Mouse (Mus musculus) CH12.LX (cell line): ENCODE data around the gene Cbx4. TPM values are rescaled to one million over a fixed set of nuclear protein-coding genes. Genes with fewer than 3 reads are reported as not detected.
A peak's percentile ranks its signal among the peaks of the same experiment; 100 is the strongest.

Experiments
- DNase-seq: peaks from one replicate; pipeline ENCODE4 v3.0.0-alpha.2; 2013; ENCODE audit errors: extremely low read depth
- H3K27ac ChIP-seq: 2 replicates; pipeline ENCODE4 v1.5.1; 2012; ENCODE audit warnings: low read depth, mild to moderate bottlenecking, control low read depth, moderate library complexity; ENCODE audit not compliant: insufficient read depth
- H3K27me3 ChIP-seq: replicated peaks from 2 replicates; pipeline ENCODE3; 2012; ENCODE audit warnings: inconsistent platforms
- H3K36me3 ChIP-seq, 2 experiments: replicated peaks in 1 of 2; 2 replicates each; pipeline versions ENCODE3 to v1.6.1; 2012; ENCODE audit warnings: inconsistent platforms in 1 of 2, low read length in 1 of 2, mild to moderate bottlenecking in 1 of 2, mixed read lengths in 1 of 2, moderate library complexity in 1 of 2; ENCODE audit not compliant: control insufficient read depth in 1 of 2, insufficient read depth in 1 of 2
- H3K4me1 ChIP-seq, 2 experiments: 2 replicates each; pipeline ENCODE4 v1.6.1; 2012; ENCODE audit warnings: inconsistent platforms in 1 of 2, moderate library complexity in 1 of 2; ENCODE audit not compliant: insufficient read depth in 2 of 2, control insufficient read depth in 1 of 2
- H3K4me2 ChIP-seq: 2 replicates; pipeline ENCODE4 v1.6.1; 2012; ENCODE audit warnings: low read depth, mild to moderate bottlenecking, control low read depth; ENCODE audit not compliant: poor library complexity, insufficient read depth, severe bottlenecking
- H3K4me3 ChIP-seq, 3 experiments: fragments of 150-350 bp in 1 of 3; sonication (generic) in 1 of 3; replicated peaks in 1 of 3; 2 replicates each; pipeline versions ENCODE3 to v1.5.1; 2011 to 2012; ENCODE audit warnings: low read depth in 2 of 3, low read length in 2 of 3, mild to moderate bottlenecking in 2 of 3, moderate library complexity in 2 of 3, control low read depth in 1 of 3, improper control_type of control experiment in 1 of 3, inconsistent platforms in 1 of 3, mixed read lengths in 1 of 3; ENCODE audit not compliant: poor library complexity in 1 of 3
- H3K79me2 ChIP-seq: replicated peaks from 2 replicates; pipeline ENCODE4 v1.6.1; 2012; ENCODE audit warnings: mild to moderate bottlenecking, moderate library complexity; ENCODE audit not compliant: control insufficient read depth, poor library complexity, insufficient read depth, severe bottlenecking; ENCODE audit errors: extremely low read depth
- H3K9ac ChIP-seq: 2 replicates; pipeline ENCODE4 v1.6.1; 2012; ENCODE audit warnings: low read depth, mild to moderate bottlenecking, control low read depth, moderate library complexity; ENCODE audit not compliant: insufficient read depth
- H3K9me3 ChIP-seq: replicated peaks from 2 replicates; pipeline ENCODE3; 2012; ENCODE audit warnings: low read length, inconsistent platforms, mixed read lengths
- HCFC1 ChIP-seq: IDR thresholded peaks from 2 replicates; pipeline ENCODE4 v1.6.1; 2012; ENCODE audit warnings: low read depth, mild to moderate bottlenecking, inconsistent platforms, low read length, improper control_type of control experiment
- JUN ChIP-seq: IDR thresholded peaks from 2 replicates; pipeline ENCODE4 v1.6.1; 2011; ENCODE audit warnings: low read depth, mild to moderate bottlenecking, low read length, improper control_type of control experiment, moderate library complexity; ENCODE audit not compliant: insufficient read depth
- MAFK ChIP-seq: IDR thresholded peaks from 2 replicates; pipeline ENCODE4 v1.6.1; 2011; ENCODE audit warnings: low read length, improper control_type of control experiment; ENCODE audit not compliant: insufficient replicate concordance
- MXI1 ChIP-seq: IDR thresholded peaks from 2 replicates; pipeline ENCODE4 v1.6.1; 2011; ENCODE audit warnings: mild to moderate bottlenecking, low read depth, low read length, improper control_type of control experiment
- MYC ChIP-seq: IDR thresholded peaks from 2 replicates; pipeline ENCODE4 v1.6.1; 2011; ENCODE audit warnings: low read depth, mild to moderate bottlenecking, improper control_type of control experiment, low read length
- PAX5 ChIP-seq: IDR thresholded peaks from 2 replicates; pipeline ENCODE4 v1.6.1; 2012; ENCODE audit warnings: low read length, inconsistent platforms, mixed read lengths
- RAD21 ChIP-seq: IDR thresholded peaks from 2 replicates; pipeline ENCODE4 v1.6.1; 2011; ENCODE audit warnings: low read depth, mild to moderate bottlenecking, low read length, improper control_type of control experiment, moderate library complexity
- SMC3 ChIP-seq: IDR thresholded peaks from 2 replicates; pipeline ENCODE4 v1.6.1; 2011; ENCODE audit warnings: low read depth, low read length, improper control_type of control experiment
- TBP ChIP-seq: conservative IDR thresholded peaks from 2 replicates; pipeline ENCODE4 v1.6.1; 2011; ENCODE audit warnings: low read depth, low read length, improper control_type of control experiment
- TCF12 ChIP-seq: IDR thresholded peaks from 2 replicates; pipeline ENCODE4 v1.6.1; 2014; ENCODE audit warnings: low read depth, mild to moderate bottlenecking, inconsistent platforms, low read length, improper control_type of control experiment
- UBTF ChIP-seq: IDR thresholded peaks from 2 replicates; pipeline ENCODE4 v1.6.1; 2012; ENCODE audit warnings: low read depth, mild to moderate bottlenecking, inconsistent platforms, low read length, improper control_type of control experiment, moderate library complexity
- USF1 ChIP-seq: IDR thresholded peaks from 2 replicates; pipeline ENCODE4 v1.6.1; 2014; ENCODE audit warnings: low read depth, mild to moderate bottlenecking, inconsistent platforms, low read length, improper control_type of control experiment
- USF2 ChIP-seq: conservative IDR thresholded peaks from 2 replicates; pipeline ENCODE4 v1.6.1; 2011; ENCODE audit warnings: low read depth, low read length, improper control_type of control experiment
- ZC3H11A ChIP-seq: IDR thresholded peaks from 2 replicates; pipeline ENCODE4 v1.6.1; 2012; ENCODE audit warnings: low read depth, mild to moderate bottlenecking, inconsistent platforms, low read length, improper control_type of control experiment
- ZMIZ1 ChIP-seq: IDR thresholded peaks from 2 replicates; pipeline ENCODE4 v1.6.1; 2012; ENCODE audit warnings: low read depth, mild to moderate bottlenecking, inconsistent platforms, low read length, improper control_type of control experiment
- dilution Hi-C: fragments of 300-500 bp; cut with MboI; formaldehyde crosslinking; loops from 2 replicates; pipeline ENCODE4 v1.14.3; 2020; ENCODE audit warnings: low sequenced_read_pairs; ENCODE audit not compliant: extremely low pct_unique_long_range_greater_than_20kb, extremely low pct_ligation_motif_present
- in situ Hi-C: fragments of 300-500 bp; cut with MboI; formaldehyde crosslinking; loops from 3 replicates; pipeline ENCODE4 v1.14.3; 2019; ENCODE audit warnings: low sequenced_read_pairs, low pct_ligation_motif_present, low pct_unique_long_range_greater_than_20kb, mixed read lengths
- polyA plus RNA-seq: library from polyadenylated mRNA; unstranded; fragments of >175 nt; gene quantifications from 2 replicates; pipeline ENCODE4 v1.2.1, GENCODE M21; 2012; ENCODE audit warnings: low read depth; ENCODE audit not compliant: insufficient read length
- total RNA-seq, 2 experiments: library from RNA; depleted of rRNA; stranded (reverse); fragments of 300-350 nt in 1 of 2; fragments of >200 nt in 1 of 2; gene quantifications; 2 replicates each; pipeline ENCODE4 v1.2.3; 2012 to 2014

The Cbx4 gene
- total and polyA plus RNA-seq, 3 experiments, result 15.0 to 40.4 (median 26.0) TPM

GRCm38 (mm10) chr11:119056301-119057211, 29.5 kb downstream of the Cbx4 start (continued):
- TF ChIP-seq JUN (no peak), UBTF (no peak), ZMIZ1 (no peak), TBP (no peak), SMC3 (no peak), USF2 (no peak), HCFC1 (0 out of 2 replicates have a peak, but pooled peaks have one; percentile 10), PAX5 (no peak), MXI1 (no peak)

GRCm38 (mm10) chr11:119055571-119056131, 30.4 kb downstream of the Cbx4 start:
- in situ Hi-C loops, result no loop called here
- Histone ChIP-seq H3K27ac (no peak overlapping the region), H3K4me1 (peaks cover 28 to 58% of the 10 kb centered on the region in 2 experiments), H3K9me3 (peaks cover 30% of the 10 kb centered on the region), H3K36me3 (no peaks in the 10 kb centered on the region), H3K27me3 (peaks cover 98% of the 10 kb centered on the region), H3K4me2 (no peak overlapping the region), H3K79me2 (no peaks in the 10 kb centered on the region), H3K4me3 (no peak overlapping the region), H3K9ac (no peak overlapping the region)
- no peak for DNase-seq
- dilution Hi-C loops, result no loop called here
- TF ChIP-seq ZC3H11A (no peak), USF1 (no peak), MAFK (no peak), ZMIZ1 (no peak), TCF12 (no peak), MYC (no peak), RAD21 (no peak)
